Mouse (Mus musculus) heart, postnatal 10 days (tissue): ENCODE data around the gene Ifitm1. TPM values are rescaled to one million over a fixed set of nuclear protein-coding genes. Genes with fewer than 3 reads are reported as not detected.
"Not testable (repeated sequence)": the region's sequence is repeated elsewhere in the genome, so short reads cannot be mapped to it uniquely, and the experiment has no call there.

Source experiments
- DNase-seq, 2 experiments: peaks; one replicate each; pipeline ENCODE4 v3.0.0; 2021
- intact Hi-C: fragments of 180-260 bp; cut with DNase I; formaldehyde crosslinking; loops from one replicate; pipeline ENCODE4 v1.15.1; 2025
- total RNA-seq, 2 experiments: library from RNA; stranded (reverse); gene quantifications; 2 replicates each; pipeline ENCODE4 v1.2.3; 2021

Gene Ifitm1
- total RNA-seq, 2 experiments from 2014 or later = 2.4 to 3.8 TPM

- intact Hi-C loops = loop anchor here (5.0 kb wide), 1 partner anchor 243 kb away; the partner anchor contains the start of genes Hras and Lrrc56
- no peak for DNase-seq
These were observed 17.8 kb upstream of the Ifitm1 start for GRCm38 (mm10) chr7:140949255-140949654.

GRCm38 (mm10) chr7:140949824-140950530 is 17.0 kb upstream of the Ifitm1 start, which contains the start of gene Ifitm5:
Ifitm5 (minus strand) TSS chr7:140950291.
- no peak for DNase-seq
- intact Hi-C loops = loop anchor here (5.0 kb wide), 2 partner anchors 93 to 242 kb away; partner anchors contain the start of genes Bet1l, Gm45785, Hras and Lrrc56

- intact Hi-C loops = loop anchor here (5.0 kb wide), 1 partner anchor 94 kb away; the partner anchor contains the start of genes Bet1l, Gm45785 and Ric8a
- peak; percentile 63 to 65 for DNase-seq
These were observed 16.0 kb upstream of the Ifitm1 start for GRCm38 (mm10) chr7:140951051-140951450.

- DNase-seq = no peak
- intact Hi-C loops = loop anchor here (5.0 kb wide), 1 partner anchor 94 kb away; the partner anchor contains the start of genes Bet1l, Gm45785 and Ric8a
These were observed 15.3 kb upstream of the Ifitm1 start for GRCm38 (mm10) chr7:140951765-140952164.

DNA sequence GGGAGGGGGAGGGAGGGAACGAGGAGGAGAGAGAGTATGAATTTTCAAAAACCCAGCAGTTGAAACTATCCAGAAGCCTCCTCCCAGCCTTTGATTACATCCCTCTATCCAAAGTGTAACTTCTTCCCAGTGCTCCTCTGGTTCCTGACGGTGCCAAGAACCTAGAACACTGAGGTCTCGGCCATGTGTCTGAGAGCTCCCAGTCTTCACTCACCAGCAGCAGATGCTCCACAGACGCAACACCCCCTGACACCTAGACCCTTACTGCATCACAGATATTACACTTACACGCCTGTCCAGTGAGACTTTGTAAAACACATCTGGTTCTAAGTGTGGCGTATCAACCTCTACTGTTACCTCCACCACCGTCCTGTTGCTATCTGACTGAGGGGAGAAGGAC is 14.6 kb upstream of the Ifitm1 start:
- intact Hi-C loops = loop anchor here (5.0 kb wide), 1 partner anchor 95 kb away; the partner anchor contains the start of genes Bet1l, Gm45785 and Ric8a
- no peak for DNase-seq

GRCm38 (mm10) chr7:140953133-140953532 is 13.9 kb upstream of the Ifitm1 start:
- intact Hi-C loops = loop anchor here (5.0 kb wide), 1 partner anchor 96 kb away; the partner anchor contains the start of genes Bet1l, Gm45785 and Ric8a
- DNase-seq = peak in 1 of 2 experiments; percentile 12

GRCm38 (mm10) chr7:140953800-140954732 is 13.0 kb upstream of the Ifitm1 start:
- peak in 1 of 2 experiments; percentile 26 for DNase-seq
- intact Hi-C loops = loop anchor here (5.0 kb wide), 1 partner anchor 97 kb away; the partner anchor contains the start of genes Bet1l, Gm45785 and Ric8a

DNA sequence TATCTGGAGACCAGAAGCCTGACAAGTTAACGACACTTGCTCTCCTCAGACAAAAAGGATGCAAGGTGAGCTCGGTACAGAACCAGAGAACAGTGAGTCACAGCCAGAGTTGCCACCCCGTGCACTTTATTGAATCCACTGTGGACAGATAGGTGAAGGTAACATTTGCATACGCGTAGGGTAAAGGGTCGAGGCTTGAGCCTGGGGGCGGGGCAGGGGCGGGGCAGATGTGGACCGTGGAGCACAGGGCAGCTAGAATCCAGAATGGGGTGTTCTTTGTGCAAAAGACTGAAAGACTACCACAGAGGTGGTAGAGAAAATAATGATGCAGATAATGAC is 12.3 kb upstream of the Ifitm1 start:
- peak in 1 of 2 experiments; percentile 19 for DNase-seq
- intact Hi-C loops = loop anchor here (1.0 to 5.0 kb wide), 4 partner anchors 13 to 223 kb away; partner anchors contain the start of genes Bet1l, Gm45785, Pgghg and Ric8a

DNA sequence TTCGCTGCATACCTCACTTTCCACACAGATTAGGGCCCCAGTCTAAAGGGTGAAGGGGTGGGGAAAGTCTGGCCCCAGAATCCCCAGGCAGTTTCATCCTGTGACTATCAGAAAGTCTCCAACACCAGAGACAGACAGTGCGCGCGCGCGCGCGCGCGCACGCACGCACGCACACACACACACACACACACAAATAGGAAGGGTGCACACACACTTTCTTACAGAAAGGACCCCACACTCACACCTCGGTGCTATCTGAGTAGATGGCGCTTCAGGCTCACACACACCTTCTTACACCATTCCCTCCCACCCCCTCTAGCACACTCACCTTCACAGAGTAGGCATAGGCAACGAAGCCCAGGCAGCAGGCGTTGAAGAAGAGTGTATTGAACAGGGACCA is 11.7 kb upstream of the Ifitm1 start:
- DNase-seq = no peak
- intact Hi-C loops = loop anchor here (1.0 to 5.0 kb wide), 3 partner anchors 14 to 222 kb away; partner anchors contain the start of gene Pgghg

DNA sequence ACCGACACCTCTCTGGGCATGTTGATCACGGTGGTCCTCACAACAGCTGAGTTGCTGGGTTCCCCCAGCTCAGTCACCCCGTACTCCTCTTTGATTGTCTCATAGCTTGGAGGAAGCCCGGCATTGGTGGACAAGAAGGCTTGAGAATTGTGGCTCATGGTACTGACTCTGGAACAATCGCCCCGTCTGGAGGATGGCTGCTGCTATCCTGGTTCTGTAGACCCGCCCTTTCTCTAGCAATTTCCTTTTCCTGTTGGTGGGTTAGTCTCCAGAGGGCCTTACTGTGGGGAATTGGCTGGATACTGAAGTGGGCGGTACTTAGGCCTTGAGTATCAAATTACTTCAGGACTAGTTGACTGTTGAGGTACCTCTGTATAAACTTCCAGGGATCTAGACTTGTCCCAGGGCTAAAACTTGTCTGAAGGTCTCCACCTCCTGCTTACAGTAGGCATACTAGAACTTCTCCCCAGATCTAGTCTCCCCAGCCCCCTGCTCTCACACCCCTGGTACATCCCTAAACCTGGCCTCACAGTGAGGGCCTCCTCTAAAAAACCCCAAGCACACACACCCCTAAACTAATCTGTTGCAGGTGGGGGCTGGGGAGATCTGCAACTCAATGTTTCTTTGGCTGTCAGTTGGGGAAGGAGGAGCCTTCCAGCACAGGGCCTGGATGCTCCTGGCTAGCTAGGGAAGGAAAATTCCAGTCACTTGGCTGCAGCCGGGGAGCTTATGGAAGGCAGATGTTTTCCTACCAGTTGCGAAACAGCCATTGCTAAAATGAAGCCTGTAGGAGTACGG is 11.1 kb upstream of the Ifitm1 start, which contains the start of the genes Gm45717 and Ifitm2:
Gene Gm45717 (minus strand): TSS at position 180 of the 798 bp plus-strand sequence.
Gene Ifitm2 (minus strand): TSS at position 230 of the 798 bp plus-strand sequence.
- intact Hi-C loops = loop anchor here (1.0 to 5.0 kb wide), 3 partner anchors 15 to 221 kb away; partner anchors contain the start of gene Pgghg
- DNase-seq = peak; percentile 93 to 94

- intact Hi-C loops = loop anchor here (5.0 kb wide), 2 partner anchors 49 to 221 kb away; no protein-coding TSS in a partner anchor
- no peak for DNase-seq
These were observed 10.5 kb upstream of the Ifitm1 start for GRCm38 (mm10) chr7:140956556-140956869.

- intact Hi-C loops = loop anchor here (1.0 to 5.0 kb wide), 4 partner anchors 50 to 218 kb away; no protein-coding TSS in a partner anchor
These were observed 7.7 kb upstream of the Ifitm1 start for GRCm38 (mm10) chr7:140959181-140959901.

DNA sequence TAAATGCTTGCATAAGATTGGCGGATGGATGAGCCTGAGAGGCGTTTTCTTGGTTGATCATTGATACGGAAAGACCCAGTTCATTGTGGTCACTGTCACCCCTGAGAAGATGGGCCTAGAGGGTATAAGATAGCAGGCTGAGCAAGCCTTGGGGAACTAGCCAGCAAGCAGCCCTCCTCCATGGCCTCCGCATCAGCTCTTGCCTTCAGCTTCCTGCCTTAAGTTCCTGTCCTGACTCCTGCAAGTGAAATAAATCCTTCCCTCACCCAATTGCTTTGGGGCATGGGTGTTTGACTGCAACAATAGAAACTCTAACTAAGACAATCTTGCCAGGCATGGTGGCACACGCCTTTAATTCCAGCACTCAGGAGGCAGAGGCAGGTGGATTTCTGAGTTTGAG is 7.0 kb upstream of the Ifitm1 start:
- DNase-seq = no peak
- intact Hi-C loops = no loop called here

More at GRCm38 (mm10) chr7:140959181-140959901, 7.7 kb upstream of the Ifitm1 start:
- DNase-seq = peak; percentile 64 to 73

DNA sequence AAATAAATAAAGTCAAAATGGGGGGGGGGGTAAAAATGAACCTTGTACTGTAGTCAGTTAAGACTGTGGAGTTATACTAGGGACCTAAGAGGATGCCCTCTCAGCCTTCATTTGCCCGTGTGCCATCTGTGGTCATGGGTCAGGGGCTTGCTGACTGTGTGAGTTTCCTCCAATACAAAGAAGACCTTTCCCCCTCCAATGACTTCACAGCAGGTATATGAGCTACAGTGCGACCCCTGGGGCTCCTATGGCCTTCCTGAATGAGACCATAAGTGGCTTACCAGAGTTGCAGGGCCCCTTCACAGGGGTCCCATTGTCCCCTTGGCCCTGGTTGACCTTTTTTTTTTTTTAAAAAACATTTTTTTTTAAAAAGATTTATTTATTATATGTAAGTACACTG is 5.6 kb upstream of the Ifitm1 start:
- intact Hi-C loops = no loop called here
- DNase-seq = no peak

GRCm38 (mm10) chr7:140962733-140963132 is 4.3 kb upstream of the Ifitm1 start:
- no peak for DNase-seq
- intact Hi-C loops = no loop called here

DNA sequence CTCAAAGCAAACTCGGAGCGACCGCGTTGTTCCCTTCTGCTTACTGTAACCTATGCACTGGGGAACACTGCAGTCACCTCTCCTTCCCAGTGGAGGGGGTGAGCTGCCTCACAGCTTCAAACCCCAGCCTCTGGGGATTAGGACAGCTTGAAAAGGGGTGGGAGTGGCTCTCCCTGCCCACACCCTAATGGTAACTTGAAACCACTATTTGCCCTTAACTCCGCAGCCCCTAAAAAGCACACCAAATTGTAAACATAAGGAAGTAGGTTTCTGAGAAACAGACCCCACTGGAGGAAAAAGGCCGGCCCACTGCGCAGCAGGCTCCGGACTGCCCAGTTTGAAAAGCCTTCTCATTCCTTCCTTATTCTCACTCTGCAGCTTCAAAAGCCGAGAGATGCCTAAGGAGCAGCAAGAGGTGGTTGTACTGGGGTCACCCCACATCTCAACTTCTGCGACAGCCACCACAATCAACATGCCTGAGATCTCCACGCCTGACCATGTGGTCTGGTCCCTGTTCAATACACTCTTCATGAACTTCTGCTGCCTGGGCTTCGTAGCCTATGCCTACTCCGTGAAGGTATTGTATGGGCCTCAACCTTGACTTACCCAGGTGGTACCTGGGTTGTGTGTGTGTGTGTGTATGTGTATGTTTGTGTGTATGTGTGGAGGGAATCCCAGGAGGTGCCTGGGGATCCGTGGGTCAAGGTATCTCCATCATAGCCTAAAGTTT is 1.0 kb downstream of the Ifitm1 start:
- intact Hi-C loops = no loop called here
- DNase-seq = peak in 1 of 2 experiments; percentile 15

DNA sequence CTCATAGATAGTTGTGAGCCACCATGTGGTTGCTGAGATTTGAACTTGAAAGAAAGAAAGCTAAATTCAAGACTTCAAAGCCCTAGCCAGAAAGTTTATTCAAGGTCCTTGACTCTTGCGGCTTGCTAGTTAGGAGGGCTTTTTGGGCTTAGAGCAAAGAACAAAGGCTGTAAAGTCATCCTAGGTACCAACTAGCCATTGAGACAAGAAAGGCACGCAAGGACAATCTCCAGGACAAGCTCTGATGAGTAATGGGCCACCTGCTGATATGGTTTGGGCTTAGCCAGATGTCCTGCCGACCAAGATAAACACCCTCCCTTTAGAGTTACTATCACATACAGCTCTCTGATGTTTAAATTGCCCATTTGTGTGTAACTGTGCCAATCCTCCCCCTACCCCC is 1.7 kb downstream of the Ifitm1 start:
- DNase-seq, intact Hi-C loops: not testable (repeated sequence)

DNA sequence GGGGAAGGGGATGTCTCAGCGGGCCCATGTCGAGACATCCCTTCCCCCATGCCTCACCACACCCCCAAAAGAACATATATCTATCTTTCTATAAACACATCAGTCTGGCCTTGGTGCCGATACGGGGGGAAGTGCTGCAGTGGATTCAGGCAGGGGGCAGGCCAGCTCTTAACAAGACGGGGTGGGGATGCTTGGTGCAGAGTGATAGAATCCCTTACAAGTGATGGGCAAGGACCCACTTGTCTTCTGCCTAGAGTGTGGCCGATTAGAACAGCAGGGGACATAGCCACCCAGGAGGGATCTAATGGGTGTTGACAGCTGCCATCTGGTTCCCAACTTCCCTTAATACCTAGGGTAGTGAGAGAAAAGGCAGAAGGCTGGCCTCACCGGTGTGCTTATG is 3.9 kb downstream of the Ifitm1 start:
- DNase-seq = no peak
- intact Hi-C loops = loop anchor here (5.0 kb wide), 1 partner anchor 36 kb away; no protein-coding TSS in a partner anchor
